Mouse (Mus musculus) hindbrain, embryonic 16.5 days (tissue): ENCODE results near the gene Cobl. TPM values are rescaled to one million over a fixed set of nuclear protein-coding genes. Genes with fewer than 3 reads are reported as not detected.

Experiments used
- ATAC-seq: fragments of 200-750 bp; cut with Nextera tagmentation; 2 replicates; pipeline ENCODE4 v1.8.0; 2017; ENCODE audit warnings: moderate TSS enrichment, moderate library complexity
- H3K27ac ChIP-seq: fragments of 300-500 bp; sonication (generic); 2 replicates; pipeline ENCODE4 v1.5.1; 2014; ENCODE audit warnings: low read depth, mild to moderate bottlenecking, control low read depth, low read length, moderate library complexity
- H3K27me3 ChIP-seq: fragments of 300-500 bp; sonication (generic); replicated peaks from 2 replicates; pipeline ENCODE4 v1.6.1; 2014; ENCODE audit warnings: low read length; ENCODE audit not compliant: control insufficient read depth, insufficient read depth
- H3K36me3 ChIP-seq: fragments of 300-500 bp; sonication (generic); 2 replicates; pipeline ENCODE4 v1.6.1; 2014; ENCODE audit warnings: mild to moderate bottlenecking, low read length, moderate library complexity, mixed read lengths; ENCODE audit not compliant: control insufficient read depth, insufficient read depth
- H3K4me1 ChIP-seq: fragments of 300-500 bp; sonication (generic); 2 replicates; pipeline ENCODE4 v1.6.1; 2014; ENCODE audit warnings: low read depth, low read length; ENCODE audit not compliant: control insufficient read depth, insufficient read depth
- H3K4me2 ChIP-seq: fragments of 300-500 bp; sonication (generic); 2 replicates; pipeline ENCODE4 v1.6.1; 2014; ENCODE audit warnings: mild to moderate bottlenecking, low read length, control low read depth, moderate library complexity
- H3K4me3 ChIP-seq: fragments of 300-500 bp; sonication (generic); 2 replicates; pipeline ENCODE4 v1.5.1; 2014; ENCODE audit warnings: mild to moderate bottlenecking, low read length, control low read depth, moderate library complexity
- H3K9ac ChIP-seq: fragments of 300-500 bp; sonication (generic); 2 replicates; pipeline ENCODE4 v1.6.1; 2014; ENCODE audit warnings: low read depth, mild to moderate bottlenecking, control low read depth, low read length, moderate library complexity
- H3K9me3 ChIP-seq: fragments of 300-500 bp; sonication (generic); 2 replicates; pipeline ENCODE4 v1.6.1; 2014; ENCODE audit warnings: mild to moderate bottlenecking, low read length, moderate library complexity; ENCODE audit not compliant: control insufficient read depth
- WGBS: fragments of 180-500 bp; shearing (Covaris S2); extraction: QIAGEN DNeasy Blood & Tissue Kit; methylation state at CpG from one replicate; pipeline ENCODE4 v1.1.7; 2014; 5-methylcytosine and 5-hydroxymethylcytosine counted together
- polyA plus RNA-seq: library from polyadenylated mRNA; unstranded; fragments of >200 nt; fragmentation: Nextera tagmentation; extraction: Ambion mirVana; gene quantifications from 2 replicates; pipeline ENCODE4 v1.2.1, GENCODE M21; 2015

Cobl gene
- polyA plus RNA-seq, 1 experiment from 2014 or later: 14.9 TPM

DNA sequence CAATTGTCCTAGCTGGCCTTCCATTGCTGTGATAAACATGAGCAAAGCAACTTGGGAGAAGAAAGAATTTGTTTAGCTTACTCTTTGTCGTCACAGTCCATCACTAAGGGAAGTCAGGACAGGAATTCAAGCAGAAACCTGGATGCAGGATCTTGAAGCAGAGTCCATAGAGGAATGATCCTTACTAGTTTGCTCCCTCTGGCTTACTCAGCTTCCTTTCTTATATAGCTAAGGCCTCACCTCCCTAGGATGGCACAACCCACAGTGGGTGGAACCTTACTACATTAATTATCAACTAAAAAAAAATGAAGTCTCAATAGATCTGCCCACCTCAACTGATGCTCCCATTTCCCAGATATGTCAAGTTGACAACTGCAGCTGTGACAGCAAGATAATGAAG is 52.8 kb downstream of the Cobl start:
- WGBS: 73% methylated on average over 1 of the region's 1 CpGs
- Histone ChIP-seq H3K9me3 (no peaks in the 10 kb centered on the region), H3K27me3 (no peaks in the 10 kb centered on the region), H3K36me3 (no peaks in the 10 kb centered on the region), H3K4me3 (no peak overlapping the region), H3K4me2 (no peak overlapping the region), H3K4me1 (peaks cover 2% of the 10 kb centered on the region; the same call in 1 of the 2 replicates), H3K27ac (no peak overlapping the region), H3K9ac (no peak overlapping the region)
- ATAC-seq: no peak

DNA sequence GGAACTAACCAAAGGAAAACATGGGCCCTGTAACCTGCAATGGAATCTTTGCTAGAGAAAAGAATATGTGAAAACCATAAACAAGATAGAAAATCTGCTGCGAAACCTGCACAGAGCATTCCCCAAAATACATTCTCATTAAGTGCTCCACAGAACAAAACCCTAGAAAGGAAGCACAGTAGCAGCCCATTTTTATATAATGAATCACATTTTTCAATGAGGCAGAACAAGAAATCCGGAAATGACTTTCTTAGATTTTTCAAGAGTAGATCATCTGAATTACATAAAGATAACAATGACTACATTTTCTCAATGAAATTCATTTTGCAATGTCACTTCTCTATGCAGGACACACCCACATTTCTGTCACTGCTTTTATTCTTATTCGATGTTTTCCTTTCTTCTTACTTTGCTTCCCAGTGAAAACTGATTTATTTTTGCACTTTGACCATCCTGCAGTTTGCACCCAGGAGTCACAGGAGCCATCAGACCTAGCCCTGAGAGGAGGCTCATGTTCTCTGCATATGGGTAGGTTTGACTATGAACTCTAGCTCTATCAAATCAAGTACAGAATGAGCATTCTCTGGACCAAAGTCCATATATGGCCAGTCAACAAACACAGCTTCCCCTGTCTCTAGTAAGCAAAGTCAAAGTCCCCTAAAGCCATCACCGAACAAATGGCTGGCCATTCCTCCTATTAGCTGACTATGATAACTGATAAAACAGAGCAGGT is 53.5 kb downstream of the Cobl start:
- Histone ChIP-seq H3K36me3 (no peaks in the 10 kb centered on the region), H3K27me3 (no peaks in the 10 kb centered on the region), H3K9ac (no peak overlapping the region), H3K4me2 (no peak overlapping the region), H3K4me3 (no peak overlapping the region), H3K4me1 (peaks cover 2% of the 10 kb centered on the region; the same call in 1 of the 2 replicates), H3K27ac (no peak overlapping the region), H3K9me3 (no peaks in the 10 kb centered on the region)
- WGBS: 93% methylated on average over 4 of the region's 4 CpGs
- ATAC-seq: no peak

DNA sequence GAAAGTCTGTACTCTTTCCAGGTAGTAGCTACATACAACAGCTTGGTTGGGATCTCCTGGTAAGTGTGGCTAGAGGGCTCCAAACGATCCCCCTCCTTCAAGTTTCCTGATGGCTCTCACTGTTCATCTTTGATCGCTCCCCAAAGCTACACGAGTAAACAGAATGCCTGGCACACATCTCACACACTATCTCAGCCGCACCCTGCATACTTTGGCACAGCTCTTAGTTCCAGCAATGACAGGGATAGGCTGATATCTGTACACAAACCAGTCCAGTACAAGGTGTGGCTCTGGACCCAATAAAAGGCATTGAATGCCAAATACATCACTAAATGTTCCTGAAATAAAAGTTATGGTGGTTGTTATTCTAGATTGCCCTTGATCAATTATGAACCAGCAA is 55.3 kb downstream of the Cobl start:
- no peak overlapping the region for H3K4me2 ChIP-seq
- ATAC-seq: no peak
- WGBS: 83% methylated on average over 4 of the region's 4 CpGs
- H3K4me1 ChIP-seq: no peaks in the 10 kb centered on the region
- no peak overlapping the region for H3K4me3 ChIP-seq
- H3K9ac ChIP-seq: no peak overlapping the region
- no peaks in the 10 kb centered on the region for H3K27me3 ChIP-seq
- H3K36me3 ChIP-seq: no peaks in the 10 kb centered on the region
- no peak overlapping the region for H3K27ac ChIP-seq
- H3K9me3 ChIP-seq: no peaks in the 10 kb centered on the region

DNA sequence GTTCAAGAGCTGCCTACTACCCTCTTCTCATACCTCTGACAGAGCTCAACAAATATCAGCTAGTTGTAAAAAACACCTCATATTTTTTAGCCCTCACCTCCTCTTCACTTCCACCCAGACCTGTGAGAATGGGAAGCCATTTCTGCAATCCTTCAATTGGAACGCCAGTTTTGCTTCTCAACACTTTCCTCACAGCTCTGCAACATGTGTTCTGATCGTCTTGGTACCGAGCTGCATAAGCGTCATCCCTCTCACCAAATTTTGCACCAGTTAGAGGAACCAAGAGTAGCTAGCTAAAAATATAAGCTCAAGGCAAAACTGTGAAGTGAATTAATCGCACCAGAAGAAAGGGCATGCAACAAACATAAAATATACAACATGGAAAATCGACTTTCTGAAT is 56.9 kb downstream of the Cobl start:
- Histone ChIP-seq H3K9ac (no peak overlapping the region), H3K27me3 (no peaks in the 10 kb centered on the region), H3K4me1 (no peaks in the 10 kb centered on the region), H3K9me3 (no peaks in the 10 kb centered on the region), H3K36me3 (no peaks in the 10 kb centered on the region), H3K27ac (no peak overlapping the region), H3K4me3 (no peak overlapping the region), H3K4me2 (no peak overlapping the region)
- no peak for ATAC-seq
- WGBS: 93% methylated on average over 6 of the region's 6 CpGs

DNA sequence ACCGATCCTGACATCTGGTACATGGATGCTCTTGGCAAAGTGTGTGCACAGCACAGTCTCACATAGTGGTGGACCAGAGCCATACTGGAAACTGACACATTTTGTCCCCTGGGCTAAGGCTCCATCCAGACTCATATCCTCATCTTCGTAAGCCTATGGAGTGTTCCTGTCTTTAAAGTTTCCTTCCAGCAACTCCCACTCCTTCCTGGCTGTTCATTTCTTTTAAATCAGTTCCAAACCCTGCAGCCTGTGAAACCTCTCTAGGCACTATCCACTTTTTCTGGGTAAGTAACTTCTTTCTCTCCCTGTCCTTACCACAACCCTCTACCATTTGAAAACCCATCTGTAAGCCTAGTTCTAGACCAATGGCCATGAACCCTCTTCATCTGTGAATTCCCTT is 64.9 kb downstream of the Cobl start:
- Histone ChIP-seq H3K27me3 (no peaks in the 10 kb centered on the region), H3K4me3 (no peak overlapping the region), H3K4me1 (no peaks in the 10 kb centered on the region), H3K9me3 (no peaks in the 10 kb centered on the region), H3K27ac (no peak overlapping the region), H3K36me3 (no peaks in the 10 kb centered on the region), H3K9ac (no peak overlapping the region), H3K4me2 (no peak overlapping the region)
- WGBS: 97% methylated on average over 2 of the region's 2 CpGs
- no peak for ATAC-seq

DNA sequence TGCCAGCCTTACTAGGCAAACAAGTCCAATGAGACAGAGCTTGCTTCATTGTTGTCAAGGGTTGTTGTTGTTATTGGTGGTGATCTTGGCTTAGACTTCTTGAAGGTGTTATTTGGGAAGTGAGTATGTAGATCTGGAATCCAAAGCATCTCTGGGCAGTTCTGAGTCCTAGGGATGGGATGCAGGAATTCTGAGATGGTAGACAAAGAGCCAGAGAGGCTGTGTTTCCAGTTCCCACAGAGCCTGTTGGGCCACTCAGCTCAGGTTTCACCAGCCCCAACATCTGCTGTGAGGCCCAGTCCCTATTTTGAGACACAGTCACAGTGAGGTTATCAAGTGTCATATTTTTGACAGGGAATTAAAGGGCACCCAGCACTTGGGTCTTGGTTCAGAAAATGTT is 68.6 kb downstream of the Cobl start:
- no peak overlapping the region for H3K9ac ChIP-seq
- no peaks in the 10 kb centered on the region for H3K27me3 ChIP-seq
- H3K27ac ChIP-seq: no peak overlapping the region
- H3K4me1 ChIP-seq: no peaks in the 10 kb centered on the region
- no peak for ATAC-seq
- no peak overlapping the region for H3K4me3 ChIP-seq
- no peaks in the 10 kb centered on the region for H3K9me3 ChIP-seq
- H3K4me2 ChIP-seq: no peak overlapping the region
- no peaks in the 10 kb centered on the region for H3K36me3 ChIP-seq

DNA sequence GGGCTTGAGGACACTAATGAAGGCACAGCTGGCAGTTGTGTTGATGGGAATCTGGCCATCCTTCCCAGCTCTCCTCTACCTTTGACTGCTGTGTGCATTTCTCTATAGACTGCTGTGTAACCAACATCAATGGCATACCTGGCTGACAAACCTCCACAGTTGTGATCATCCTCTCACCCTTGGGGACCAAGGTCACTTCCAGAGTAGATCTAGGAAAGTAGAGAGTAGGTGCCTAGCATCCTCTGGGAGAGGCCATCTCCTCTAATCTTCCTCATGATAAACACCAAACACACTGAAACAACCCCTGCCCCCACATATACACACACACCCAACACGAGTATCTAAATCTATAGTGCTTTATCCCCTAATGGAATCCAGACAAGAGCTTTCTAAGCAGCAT is 70.1 kb downstream of the Cobl start:
- no peaks in the 10 kb centered on the region for H3K36me3 ChIP-seq
- no peak overlapping the region for H3K4me3 ChIP-seq
- no peaks in the 10 kb centered on the region for H3K4me1 ChIP-seq
- H3K27me3 ChIP-seq: no peaks in the 10 kb centered on the region
- 86% methylated on average over 1 of the region's 1 CpGs for WGBS
- no peak overlapping the region for H3K4me2 ChIP-seq
- H3K27ac ChIP-seq: no peak overlapping the region
- ATAC-seq: no peak
- H3K9ac ChIP-seq: no peak overlapping the region
- H3K9me3 ChIP-seq: no peaks in the 10 kb centered on the region

DNA sequence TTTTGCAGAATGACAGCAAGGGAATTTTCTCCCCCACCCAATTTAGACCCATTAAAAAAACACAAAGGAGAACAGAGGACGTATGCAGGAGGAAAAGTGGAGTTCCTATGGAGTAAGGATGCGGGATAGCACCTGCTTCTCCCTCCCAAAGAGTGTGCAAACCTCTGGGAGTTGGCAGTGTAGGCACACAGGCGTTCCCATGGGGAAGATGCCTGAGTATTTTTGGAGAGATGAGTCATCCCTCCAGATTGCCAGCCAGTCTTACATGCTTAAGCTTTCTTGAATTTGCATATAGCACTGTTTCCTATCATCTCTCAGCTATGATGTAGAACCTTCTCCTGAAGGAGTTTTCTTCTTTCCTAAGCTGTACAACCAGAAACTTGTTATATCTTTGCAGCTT is 70.6 kb downstream of the Cobl start:
- ATAC-seq: no peak
- Histone ChIP-seq H3K9ac (no peak overlapping the region), H3K4me2 (no peak overlapping the region), H3K4me1 (no peaks in the 10 kb centered on the region), H3K27ac (no peak overlapping the region), H3K27me3 (no peaks in the 10 kb centered on the region), H3K36me3 (no peaks in the 10 kb centered on the region), H3K9me3 (no peaks in the 10 kb centered on the region), H3K4me3 (no peak overlapping the region)
- WGBS: 74% methylated on average over 3 of the region's 3 CpGs

DNA sequence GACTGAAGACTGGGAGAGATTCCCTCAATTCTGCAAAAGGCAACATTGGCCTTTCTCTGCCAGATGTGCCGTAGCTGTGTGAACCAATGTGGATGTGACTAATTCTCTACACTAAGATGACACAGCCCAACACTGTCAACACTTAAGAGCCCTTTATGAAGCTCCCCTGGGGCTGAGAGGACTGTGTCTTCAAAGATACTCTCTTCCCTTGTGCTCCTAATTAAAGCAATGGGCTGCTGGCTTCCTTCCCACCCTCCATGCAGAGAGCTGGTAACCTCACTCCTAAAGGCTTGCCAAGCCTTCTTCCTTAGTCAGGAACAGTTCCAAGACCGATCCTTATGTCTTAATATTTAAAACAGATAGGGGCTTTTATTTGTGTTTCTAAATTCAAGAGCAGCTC is 79.9 kb downstream of the Cobl start:
- no peaks in the 10 kb centered on the region; the same call in 1 of the 2 replicates for H3K36me3 ChIP-seq
- peak; percentile 77 for ATAC-seq
- no peak overlapping the region for H3K4me3 ChIP-seq
- H3K27ac ChIP-seq: no peak overlapping the region
- no peaks in the 10 kb centered on the region for H3K9me3 ChIP-seq
- H3K9ac ChIP-seq: no peak overlapping the region
- no peaks in the 10 kb centered on the region for H3K27me3 ChIP-seq
- H3K4me2 ChIP-seq: no peak overlapping the region
- H3K4me1 ChIP-seq: no peaks in the 10 kb centered on the region
- WGBS: 58% methylated on average over 2 of the region's 2 CpGs

DNA sequence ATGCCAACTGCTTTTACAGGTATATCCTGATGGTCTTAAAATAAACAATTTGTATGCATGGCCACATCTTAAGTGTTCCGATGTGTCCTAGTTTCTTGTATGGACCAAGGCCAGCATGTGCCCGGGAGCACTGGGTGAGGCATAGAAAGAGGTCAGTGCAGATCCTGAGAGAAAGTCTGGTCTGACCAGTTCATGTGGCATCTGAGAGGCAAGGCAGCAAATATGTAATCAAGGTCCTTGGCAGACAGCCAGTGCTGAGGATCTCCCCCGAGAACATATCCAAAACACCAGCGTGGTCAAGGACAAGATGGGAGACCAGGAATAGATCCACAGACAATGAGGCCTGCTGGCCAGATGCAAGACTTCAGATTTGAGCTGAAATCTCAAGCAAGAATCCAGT is 81.8 kb downstream of the Cobl start:
- Histone ChIP-seq H3K9ac (no peak overlapping the region), H3K36me3 (no peaks in the 10 kb centered on the region; the same call in 1 of the 2 replicates), H3K4me2 (no peak overlapping the region), H3K9me3 (no peaks in the 10 kb centered on the region), H3K4me1 (no peaks in the 10 kb centered on the region), H3K4me3 (no peak overlapping the region), H3K27ac (no peak overlapping the region), H3K27me3 (no peaks in the 10 kb centered on the region)
- no peak for ATAC-seq
- WGBS: 73% methylated on average over 4 of the region's 4 CpGs
